Mouse (Mus musculus) limb, embryonic 14.5 days (tissue): ENCODE data around the gene Rap1gds1. TPM values are rescaled to one million over a fixed set of nuclear protein-coding genes. Genes with fewer than 3 reads are reported as not detected.

Source experiments
- ATAC-seq: fragments of 200-750 bp; cut with Nextera tagmentation; 2 replicates; pipeline ENCODE4 v1.8.0; 2017; ENCODE audit warnings: low read depth, moderate number of reproducible peaks, moderate TSS enrichment; ENCODE audit not compliant: low FRiP score
- DNase-seq: peaks from one replicate; pipeline ENCODE4 v3.0.0-alpha.2; 2015; ENCODE audit warnings: low spot score
- H3K27ac ChIP-seq: fragments of 300-500 bp; sonication (generic); replicated peaks from 2 replicates; pipeline ENCODE4 v1.5.1; 2014; ENCODE audit warnings: low read depth, mild to moderate bottlenecking, low read length, moderate library complexity, mixed read lengths
- H3K27me3 ChIP-seq: fragments of 300-500 bp; sonication (generic); 2 replicates; pipeline ENCODE4 v1.6.1; 2014; ENCODE audit warnings: low read length, mixed read lengths; ENCODE audit not compliant: control insufficient read depth, insufficient read depth
- H3K36me3 ChIP-seq: fragments of 300-500 bp; sonication (generic); 2 replicates; pipeline ENCODE4 v1.6.1; 2014; ENCODE audit warnings: mild to moderate bottlenecking, low read length, moderate library complexity, mixed read lengths; ENCODE audit not compliant: control insufficient read depth, insufficient read depth
- H3K4me1 ChIP-seq: fragments of 300-500 bp; sonication (generic); 2 replicates; pipeline ENCODE4 v1.6.1; 2014; ENCODE audit warnings: antibody characterized with exemption, low read length, mixed read lengths; ENCODE audit not compliant: control insufficient read depth, insufficient read depth
- H3K4me2 ChIP-seq: fragments of 300-500 bp; sonication (generic); replicated peaks from 2 replicates; pipeline ENCODE4 v1.6.1; 2014; ENCODE audit warnings: low read depth, mild to moderate bottlenecking, low read length, moderate library complexity; ENCODE audit not compliant: severe bottlenecking
- H3K4me3 ChIP-seq: fragments of 300-500 bp; sonication (generic); replicated peaks from 2 replicates; pipeline ENCODE4 v1.5.1; 2014; ENCODE audit warnings: low read length
- H3K9ac ChIP-seq: fragments of 300-500 bp; sonication (generic); 2 replicates; pipeline ENCODE4 v1.6.1; 2014; ENCODE audit warnings: mild to moderate bottlenecking, low read depth, low read length, moderate library complexity; ENCODE audit not compliant: severe bottlenecking
- H3K9me3 ChIP-seq: fragments of 300-500 bp; sonication (generic); 2 replicates; pipeline ENCODE4 v1.6.1; 2016; ENCODE audit warnings: low read length; ENCODE audit not compliant: control insufficient read depth
- POLR2A ChIP-seq: fragments of 200-500 bp; IDR thresholded peaks from 2 replicates; pipeline ENCODE4 v1.8.0; 2012; ENCODE audit warnings: inconsistent platforms, mild to moderate bottlenecking, moderate library complexity, borderline replicate concordance; ENCODE audit not compliant: insufficient read depth, insufficient read length; ENCODE audit errors: extremely low read depth
- WGBS: fragments of 180-500 bp; shearing (Covaris S2); extraction: QIAGEN DNeasy Blood & Tissue Kit; methylation state at CpG from one replicate; pipeline ENCODE4 v1.1.7; 2014; 5-methylcytosine and 5-hydroxymethylcytosine counted together
- polyA plus RNA-seq, 2 experiments: library from polyadenylated mRNA; depleted of rRNA in 1 of 2; stranded (reverse) in 1 of 2; unstranded in 1 of 2; fragments of >200 nt; fragmentation: Nextera tagmentation in 1 of 2; extraction: Ambion mirVana in 1 of 2; gene quantifications; 2 replicates each; pipeline versions ENCODE4 v1.2.1 to v1.2.3; 2012 to 2014

Rap1gds1 gene
- polyA plus RNA-seq, 2 experiments, result 32.2 to 48.7 TPM

GRCm38 (mm10) chr3:139048701-139049622 lies 26.0 kb downstream of the Rap1gds1 start:
- no peak overlapping the region for H3K4me2 ChIP-seq
- H3K4me1 ChIP-seq, result no peaks in the 10 kb centered on the region
- H3K36me3 ChIP-seq, result peaks cover 14% of the 10 kb centered on the region
- no peaks in the 10 kb centered on the region for H3K27me3 ChIP-seq
- no peak overlapping the region for H3K9ac ChIP-seq
- DNase-seq, result no peak
- H3K4me3 ChIP-seq, result no peak overlapping the region
- WGBS, result 89% methylated on average over 12 of the region's 12 CpGs
- no peak for ATAC-seq
- TF ChIP-seq POLR2A, result no peak
- H3K27ac ChIP-seq, result no peak overlapping the region
- no peaks in the 10 kb centered on the region for H3K9me3 ChIP-seq

- H3K9me3 ChIP-seq, result no peaks in the 10 kb centered on the region
- no peaks in the 10 kb centered on the region for H3K36me3 ChIP-seq
- no peak for TF ChIP-seq POLR2A
- H3K27me3 ChIP-seq, result no peaks in the 10 kb centered on the region
- no peak overlapping the region for H3K4me2 ChIP-seq
- 82% methylated on average over 3 of the region's 3 CpGs for WGBS
- no peak overlapping the region for H3K27ac ChIP-seq
- ATAC-seq, result no peak
- H3K9ac ChIP-seq, result no peak overlapping the region
- H3K4me1 ChIP-seq, result no peaks in the 10 kb centered on the region
- no peak overlapping the region for H3K4me3 ChIP-seq
- DNase-seq, result no peak
Measured at GRCm38 (mm10) chr3:139042433-139042854, 32.6 kb downstream of the Rap1gds1 start.

- Histone ChIP-seq H3K9ac (no peak overlapping the region), H3K4me1 (no peaks in the 10 kb centered on the region), H3K36me3 (no peaks in the 10 kb centered on the region), H3K27ac (no peak overlapping the region), H3K9me3 (no peaks in the 10 kb centered on the region), H3K27me3 (no peaks in the 10 kb centered on the region), H3K4me2 (no peak overlapping the region), H3K4me3 (no peak overlapping the region)
- TF ChIP-seq POLR2A, result no peak
- 73% methylated on average over 4 of the region's 4 CpGs for WGBS
- no peak for DNase-seq
- ATAC-seq, result no peak
Measured at GRCm38 (mm10) chr3:139041921-139042320, 33.1 kb downstream of the Rap1gds1 start.

GRCm38 (mm10) chr3:139037030-139037429 lies 38.0 kb downstream of the Rap1gds1 start:
- Histone ChIP-seq H3K4me1 (no peaks in the 10 kb centered on the region), H3K4me2 (no peak overlapping the region), H3K36me3 (no peaks in the 10 kb centered on the region), H3K9ac (no peak overlapping the region), H3K27ac (no peak overlapping the region), H3K4me3 (no peak overlapping the region), H3K9me3 (no peaks in the 10 kb centered on the region), H3K27me3 (no peaks in the 10 kb centered on the region)
- WGBS, result 85% methylated on average over 4 of the region's 4 CpGs
- TF ChIP-seq POLR2A, result no peak
- DNase-seq, result no peak
- no peak for ATAC-seq

GRCm38 (mm10) chr3:139033179-139033578 lies 41.8 kb downstream of the Rap1gds1 start:
- TF ChIP-seq POLR2A, result no peak
- 65% methylated on average over 6 of the region's 6 CpGs for WGBS

More at GRCm38 (mm10) chr3:139033179-139033578, 41.8 kb downstream of the Rap1gds1 start:
- no peak overlapping the region for H3K9ac ChIP-seq
- no peaks in the 10 kb centered on the region for H3K4me1 ChIP-seq
- no peak overlapping the region for H3K4me3 ChIP-seq
- no peaks in the 10 kb centered on the region; the same call in 1 of the 2 replicates for H3K9me3 ChIP-seq
- DNase-seq (no peak), ATAC-seq (no peak)
- no peak overlapping the region for H3K4me2 ChIP-seq
- no peaks in the 10 kb centered on the region for H3K27me3 ChIP-seq
- H3K27ac ChIP-seq, result no peak overlapping the region
- H3K36me3 ChIP-seq, result no peaks in the 10 kb centered on the region
